Mouse (Mus musculus) embryonic facial prominence, embryonic 15.5 days (tissue): ENCODE measurements around the gene Syt11. TPM values are rescaled to one million over a fixed set of nuclear protein-coding genes. Genes with fewer than 3 reads are reported as not detected.
"Not testable (repeated sequence)": the region's sequence is repeated elsewhere in the genome, so short reads cannot be mapped to it uniquely, and the experiment has no call there.

ENCODE experiments used
- ATAC-seq: fragments of 200-750 bp; cut with Nextera tagmentation; 2 replicates; pipeline ENCODE4 v1.8.0; 2017; ENCODE audit warnings: low read depth, moderate TSS enrichment; ENCODE audit not compliant: insufficient number of reproducible peaks, low FRiP score, low TSS enrichment
- H3K27ac ChIP-seq: fragments of 300-500 bp; sonication (generic); replicated peaks from 2 replicates; pipeline ENCODE4 v1.5.1; 2015; ENCODE audit warnings: mild to moderate bottlenecking, inconsistent platforms
- H3K27me3 ChIP-seq: fragments of 300-500 bp; sonication (generic); 2 replicates; pipeline ENCODE4 v1.6.1; 2015; ENCODE audit warnings: inconsistent platforms
- H3K36me3 ChIP-seq: fragments of 300-500 bp; sonication (generic); 2 replicates; pipeline ENCODE4 v1.6.1; 2015; ENCODE audit warnings: mild to moderate bottlenecking, inconsistent platforms
- H3K4me1 ChIP-seq: fragments of 300-500 bp; sonication (generic); 2 replicates; pipeline ENCODE4 v1.6.1; 2015; ENCODE audit warnings: inconsistent platforms
- H3K4me2 ChIP-seq: fragments of 300-500 bp; sonication (generic); replicated peaks from 2 replicates; pipeline ENCODE4 v1.6.1; 2015; ENCODE audit warnings: mild to moderate bottlenecking, inconsistent platforms
- H3K4me3 ChIP-seq: fragments of 300-500 bp; sonication (generic); replicated peaks from 2 replicates; pipeline ENCODE4 v1.5.1; 2015; ENCODE audit warnings: mild to moderate bottlenecking, inconsistent platforms
- H3K9ac ChIP-seq: fragments of 300-500 bp; sonication (generic); 2 replicates; pipeline ENCODE4 v1.6.1; 2015; ENCODE audit warnings: inconsistent platforms
- H3K9me3 ChIP-seq: fragments of 300-500 bp; sonication (generic); replicated peaks from 2 replicates; pipeline ENCODE4 v1.6.1; 2016; ENCODE audit warnings: inconsistent platforms
- WGBS: fragments of 180-500 bp; shearing (Covaris S2); methylation state at CpG from one replicate; pipeline ENCODE4 v1.1.7; 2015; 5-methylcytosine and 5-hydroxymethylcytosine counted together
- polyA plus RNA-seq: library from polyadenylated mRNA; unstranded; fragments of >200 nt; fragmentation: Nextera tagmentation; extraction: Ambion mirVana; gene quantifications from 2 replicates; pipeline ENCODE4 v1.2.1, GENCODE M21; 2015

The Syt11 gene
- polyA plus RNA-seq, 1 experiment from 2014 or later: 23.3 TPM

- no peak for ATAC-seq
- no peak overlapping the region for H3K27ac ChIP-seq
- H3K4me1 ChIP-seq: peaks cover 16% of the 10 kb centered on the region
- H3K27me3 ChIP-seq: no peaks in the 10 kb centered on the region
- WGBS: 79% methylated on average over 2 of the region's 2 CpGs
- peaks cover 48% of the 10 kb centered on the region for H3K36me3 ChIP-seq
- no peak overlapping the region for H3K4me2 ChIP-seq
- no peaks in the 10 kb centered on the region for H3K9me3 ChIP-seq
- no peak overlapping the region for H3K9ac ChIP-seq
- H3K4me3 ChIP-seq: no peak overlapping the region
Observed at GRCm38 (mm10) chr3:88719098-88719497, 55.9 kb downstream of the Syt11 start.

GRCm38 (mm10) chr3:88717831-88718230, 57.1 kb downstream of the Syt11 start:
- peak overlapping the region; percentile 81 for H3K4me2 ChIP-seq
- no peaks in the 10 kb centered on the region for H3K27me3 ChIP-seq
- peaks cover 16% of the 10 kb centered on the region for H3K4me1 ChIP-seq
- H3K4me3 ChIP-seq: peak overlapping the region; percentile 82
- no peak for ATAC-seq
- H3K27ac ChIP-seq: peak overlapping the region; percentile 48; the same call in 1 of the 2 replicates
- H3K9me3 ChIP-seq: no peaks in the 10 kb centered on the region
- 46% methylated on average over 1 of the region's 1 CpGs for WGBS
- H3K36me3 ChIP-seq: peaks cover 48% of the 10 kb centered on the region
- H3K9ac ChIP-seq: no peak overlapping the region

GRCm38 (mm10) chr3:88717198-88717798, 57.7 kb downstream of the Syt11 start:
- 7% methylated on average over 9 of the region's 9 CpGs for WGBS
- Histone ChIP-seq H3K9ac (peak overlapping the region; percentile 74), H3K4me2 (peak overlapping the region; percentile 81), H3K4me1 (peaks cover 16% of the 10 kb centered on the region), H3K9me3 (no peaks in the 10 kb centered on the region), H3K36me3 (peaks cover 52% of the 10 kb centered on the region), H3K4me3 (peak overlapping the region; percentile 82), H3K27ac (peak overlapping the region; percentile 82), H3K27me3 (no peaks in the 10 kb centered on the region)
- peak; percentile 64; the same call in 1 of the 2 replicates for ATAC-seq

- 2% methylated on average over 27 of the region's 27 CpGs for WGBS
- H3K4me3 ChIP-seq: peak within 1 kb of the TSS; percentile 82
- peaks cover 16% of the 10 kb centered on the region for H3K4me1 ChIP-seq
- peak within 1 kb of the TSS; percentile 74 for H3K9ac ChIP-seq
- H3K9me3 ChIP-seq: no peaks in the 10 kb centered on the region
- no peaks in the 10 kb centered on the region for H3K27me3 ChIP-seq
- H3K4me2 ChIP-seq: peak within 1 kb of the TSS; percentile 81
- H3K27ac ChIP-seq: peak within 1 kb of the TSS; percentile 82
- peak; percentile 91 for ATAC-seq
- H3K36me3 ChIP-seq: peaks cover 51% of the 10 kb centered on the region
Observed at GRCm38 (mm10) chr3:88716399-88717197, 58.4 kb downstream of the Syt11 start, which contains the start of gene Rit1. Gene Rit1 (plus strand): TSS chr3:88716838.

GRCm38 (mm10) chr3:88715716-88716115, 59.2 kb downstream of the Syt11 start:
- not testable (repeated sequence) for ATAC-seq, H3K27me3 ChIP-seq, H3K4me3 ChIP-seq, H3K4me2 ChIP-seq, H3K27ac ChIP-seq, H3K9me3 ChIP-seq, H3K9ac ChIP-seq
- Histone ChIP-seq H3K4me1 (peaks cover 16% of the 10 kb centered on the region), H3K36me3 (peaks cover 50% of the 10 kb centered on the region)
- WGBS: 91% methylated on average over 5 of the region's 5 CpGs

- H3K36me3 ChIP-seq: peaks cover 51% of the 10 kb centered on the region
- ATAC-seq: no peak
Observed at GRCm38 (mm10) chr3:88714725-88715124, 60.2 kb downstream of the Syt11 start.

GRCm38 (mm10) chr3:88713709-88714108, 61.3 kb downstream of the Syt11 start:
- peaks cover 51% of the 10 kb centered on the region for H3K36me3 ChIP-seq
- H3K9me3 ChIP-seq: no peaks in the 10 kb centered on the region
- no peak overlapping the region for H3K4me2 ChIP-seq
- no peak overlapping the region for H3K4me3 ChIP-seq
- peaks cover 15% of the 10 kb centered on the region for H3K4me1 ChIP-seq
- H3K27ac ChIP-seq: no peak overlapping the region
- WGBS: 95% methylated on average over 4 of the region's 4 CpGs
- H3K9ac ChIP-seq: no peak overlapping the region
- no peak for ATAC-seq
- H3K27me3 ChIP-seq: no peaks in the 10 kb centered on the region

More at GRCm38 (mm10) chr3:88714725-88715124, 60.2 kb downstream of the Syt11 start:
- no peak overlapping the region for H3K4me3 ChIP-seq
- no peak overlapping the region for H3K9ac ChIP-seq
- no peaks in the 10 kb centered on the region for H3K27me3 ChIP-seq
- no peak overlapping the region; the same call in 1 of the 2 replicates for H3K27ac ChIP-seq
- H3K9me3 ChIP-seq: no peaks in the 10 kb centered on the region
- no peak overlapping the region for H3K4me2 ChIP-seq
- WGBS: 59% methylated on average over 2 of the region's 2 CpGs
- peaks cover 16% of the 10 kb centered on the region for H3K4me1 ChIP-seq

- no peaks in the 10 kb centered on the region for H3K27me3 ChIP-seq
- no peak overlapping the region for H3K9ac ChIP-seq
- ATAC-seq: no peak
- peaks cover 82% of the 10 kb centered on the region for H3K36me3 ChIP-seq
- no peaks in the 10 kb centered on the region for H3K9me3 ChIP-seq
- WGBS: 76% methylated on average over 3 of the region's 3 CpGs
- no peaks in the 10 kb centered on the region for H3K4me1 ChIP-seq
- no peak overlapping the region for H3K27ac ChIP-seq
- no peak overlapping the region for H3K4me2 ChIP-seq
- H3K4me3 ChIP-seq: no peak overlapping the region
Observed at GRCm38 (mm10) chr3:88701222-88701621, 73.7 kb downstream of the Syt11 start.

- 90% methylated on average over 3 of the region's 3 CpGs for WGBS
Observed at GRCm38 (mm10) chr3:88700247-88700646, 74.7 kb downstream of the Syt11 start.

GRCm38 (mm10) chr3:88698834-88699233, 76.1 kb downstream of the Syt11 start:
- no peak for ATAC-seq

More at GRCm38 (mm10) chr3:88700247-88700646, 74.7 kb downstream of the Syt11 start:
- no peak for ATAC-seq
- H3K4me2 ChIP-seq: no peak overlapping the region
- no peaks in the 10 kb centered on the region for H3K9me3 ChIP-seq
- no peak overlapping the region for H3K9ac ChIP-seq
- H3K4me1 ChIP-seq: no peaks in the 10 kb centered on the region
- no peaks in the 10 kb centered on the region for H3K27me3 ChIP-seq
- no peak overlapping the region for H3K27ac ChIP-seq
- H3K36me3 ChIP-seq: peaks cover 87% of the 10 kb centered on the region
- H3K4me3 ChIP-seq: no peak overlapping the region

GRCm38 (mm10) chr3:88698051-88698450, 76.9 kb downstream of the Syt11 start:
- ATAC-seq: no peak
- 92% methylated on average over 1 of the region's 1 CpGs for WGBS
- H3K4me1 ChIP-seq: no peaks in the 10 kb centered on the region

More at GRCm38 (mm10) chr3:88698834-88699233, 76.1 kb downstream of the Syt11 start:
- Histone ChIP-seq H3K36me3 (peaks cover 88% of the 10 kb centered on the region), H3K9me3 (no peaks in the 10 kb centered on the region), H3K9ac (no peak overlapping the region), H3K27me3 (no peaks in the 10 kb centered on the region), H3K4me3 (no peak overlapping the region), H3K27ac (no peak overlapping the region), H3K4me1 (no peaks in the 10 kb centered on the region), H3K4me2 (no peak overlapping the region)
- WGBS: 90% methylated on average over 6 of the region's 6 CpGs

More at GRCm38 (mm10) chr3:88698051-88698450, 76.9 kb downstream of the Syt11 start:
- H3K9ac ChIP-seq: no peak overlapping the region
- H3K36me3 ChIP-seq: peaks cover 88% of the 10 kb centered on the region
- no peaks in the 10 kb centered on the region for H3K27me3 ChIP-seq
- H3K4me2 ChIP-seq: no peak overlapping the region
- H3K9me3 ChIP-seq: no peaks in the 10 kb centered on the region
- no peak overlapping the region for H3K27ac ChIP-seq
- H3K4me3 ChIP-seq: no peak overlapping the region
